Mouse (Mus musculus): Measurements from ENCODE around the gene Prkag3. TPM values are rescaled to one million over a fixed set of nuclear protein-coding genes. Genes with fewer than 3 reads are reported as not detected.

Gene Prkag3
- polyA plus RNA-seq, 1 experiment from 2014 or later, result 0.04 TPM

DNA sequence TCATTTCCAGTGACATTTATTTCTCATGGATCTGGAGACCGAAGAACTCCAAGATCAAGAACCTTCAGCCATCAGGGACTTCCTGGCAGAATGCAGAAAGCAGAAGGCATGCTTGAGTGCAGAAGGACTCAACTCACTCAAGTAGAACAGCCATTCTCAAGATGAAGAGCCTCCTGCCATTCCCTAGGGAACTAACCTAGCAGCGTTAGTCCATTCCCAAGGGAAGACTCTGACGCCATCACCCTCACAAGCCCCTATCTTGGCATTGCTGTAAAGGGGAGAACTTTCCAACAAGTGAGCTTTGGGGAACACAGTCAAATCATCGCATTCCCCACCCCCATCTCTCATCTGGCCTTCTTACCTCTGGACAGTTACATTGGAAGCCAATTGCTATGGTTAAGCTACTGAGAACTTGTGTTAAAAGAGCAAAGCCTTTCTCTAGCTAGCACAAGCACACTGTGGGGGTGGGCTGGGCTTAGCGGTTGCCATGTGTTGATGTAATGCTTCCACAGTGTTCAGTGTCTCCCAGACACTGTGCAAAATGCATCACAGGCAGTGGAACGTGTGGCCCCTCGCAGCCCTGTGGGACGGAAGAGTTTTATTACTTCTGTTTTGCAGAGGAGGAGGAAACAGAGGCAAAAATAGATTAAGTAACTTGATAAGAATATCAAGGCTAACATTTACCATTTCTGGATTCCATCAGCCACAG lies 4.4 kb upstream of the Prkag3 start:
- Histone ChIP-seq H3K4me3 (ENCODE audit: low read depth, low read length) (no peak overlapping the region), H3K4me2 (ENCODE audit: low read depth, low read length) (no peak overlapping the region), H3K27me3 (ENCODE audit: insufficient read depth, low read length) (no peaks in the 10 kb centered on the region), H3K36me3 (replicated peaks; ENCODE audit: insufficient read depth, low read length) (no peaks in the 10 kb centered on the region), H3K9ac (replicated peaks) (no peak overlapping the region), H3K4me1 (ENCODE audit: insufficient read depth) (peaks cover 7% of the 10 kb centered on the region), H3K27ac (ENCODE audit: low read depth) (no peak overlapping the region), H3K9me3 (ENCODE audit: low read length) (no peaks in the 10 kb centered on the region)
- DNase-seq, result no peak
- TF ChIP-seq CTCF (IDR thresholded peaks at IDR 0.05; ENCODE audit: low read depth), result no peak
- whole genome bisulfite sequencing (ENCODE audit: insufficient replicate concordance), result 60% methylated on average over 8 of the region's 8 CpGs
- ATAC-seq, result no peak

DNA sequence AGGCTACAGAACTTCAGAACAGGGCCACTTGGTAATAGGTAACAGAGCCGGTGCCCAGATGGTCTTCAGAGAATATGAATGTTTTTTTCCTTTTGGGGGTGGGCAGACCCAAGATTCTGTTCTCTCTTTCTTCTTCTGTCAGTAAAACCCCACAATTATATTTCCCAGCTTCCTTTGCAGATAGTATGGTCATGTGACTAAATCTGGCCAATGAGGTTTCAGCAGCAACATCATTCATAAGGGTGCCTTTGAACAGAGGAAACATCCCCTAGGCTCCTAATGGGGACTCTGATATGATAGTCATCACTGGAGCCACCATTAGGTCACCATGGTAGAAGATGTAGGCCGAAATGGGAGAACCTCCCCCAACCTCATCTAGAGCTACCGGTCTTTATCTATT lies 3.8 kb upstream of the Prkag3 start:
- Histone ChIP-seq H3K27me3 (ENCODE audit: insufficient read depth, low read length) (no peaks in the 10 kb centered on the region), H3K36me3 (replicated peaks; ENCODE audit: insufficient read depth, low read length) (no peaks in the 10 kb centered on the region), H3K27ac (ENCODE audit: low read depth) (no peak overlapping the region), H3K4me1 (ENCODE audit: insufficient read depth) (peaks cover 7% of the 10 kb centered on the region), H3K9ac (replicated peaks) (no peak overlapping the region), H3K4me3 (ENCODE audit: low read depth, low read length) (no peak overlapping the region), H3K4me2 (ENCODE audit: low read depth, low read length) (no peak overlapping the region), H3K9me3 (ENCODE audit: low read length) (no peaks in the 10 kb centered on the region)
- DNase-seq (no peak), ATAC-seq (no peak)
- WGBS (ENCODE audit: insufficient replicate concordance), result 85% methylated on average over 3 of the region's 3 CpGs
- no peak for TF ChIP-seq CTCF (IDR thresholded peaks at IDR 0.05; ENCODE audit: low read depth)
- TF ChIP-seq EP300 (IDR thresholded peaks at IDR 0.05; ENCODE audit: low read depth), result no peak

GRCm38 (mm10) chr1:74752150-74752549 lies 3.1 kb upstream of the Prkag3 start:
- TF ChIP-seq EP300 (IDR thresholded peaks at IDR 0.05; ENCODE audit: low read depth), result no peak
- TF ChIP-seq CTCF (IDR thresholded peaks at IDR 0.05; ENCODE audit: low read depth), result no peak
- H3K27me3 ChIP-seq (ENCODE audit: insufficient read depth, low read length), result no peaks in the 10 kb centered on the region
- H3K27ac ChIP-seq (ENCODE audit: low read depth), result no peak overlapping the region
- H3K9me3 ChIP-seq (ENCODE audit: low read length), result no peaks in the 10 kb centered on the region
- no peak for DNase-seq
- no peak overlapping the region for H3K4me3 ChIP-seq (ENCODE audit: low read depth, low read length)
- H3K36me3 ChIP-seq (replicated peaks; ENCODE audit: insufficient read depth, low read length), result no peaks in the 10 kb centered on the region
- no peak overlapping the region for H3K4me2 ChIP-seq (ENCODE audit: low read depth, low read length)
- H3K9ac ChIP-seq (replicated peaks), result no peak overlapping the region
- H3K4me1 ChIP-seq (ENCODE audit: insufficient read depth), result peaks cover 7% of the 10 kb centered on the region
- no peak for ATAC-seq
- WGBS (ENCODE audit: insufficient replicate concordance), result 79% methylated on average over 8 of the region's 8 CpGs

DNA sequence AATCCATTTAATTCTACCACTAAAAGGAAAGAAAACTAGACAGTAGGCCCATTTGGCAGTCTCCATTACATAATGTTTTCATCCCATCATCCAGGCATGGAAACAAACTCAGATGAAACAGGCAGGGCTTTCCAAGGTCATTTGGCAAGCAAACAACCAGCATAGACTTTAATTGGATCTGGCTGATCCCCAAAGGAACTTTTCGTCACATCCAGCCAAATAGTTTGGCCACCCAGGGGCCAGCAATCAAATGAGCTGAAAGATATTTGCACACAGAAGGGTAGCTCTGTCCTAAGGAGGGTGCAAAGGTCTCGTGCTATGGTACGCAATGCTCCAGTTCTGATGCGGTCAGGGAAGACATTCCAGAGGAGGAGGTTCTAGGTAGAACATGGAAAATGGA lies 1.7 kb upstream of the Prkag3 start:
- Histone ChIP-seq H3K9me3 (ENCODE audit: low read length) (no peaks in the 10 kb centered on the region), H3K36me3 (replicated peaks; ENCODE audit: insufficient read depth, low read length) (no peaks in the 10 kb centered on the region), H3K4me3 (ENCODE audit: low read depth, low read length) (no peak overlapping the region), H3K9ac (replicated peaks) (no peak overlapping the region), H3K27me3 (ENCODE audit: insufficient read depth, low read length) (no peaks in the 10 kb centered on the region), H3K4me2 (ENCODE audit: low read depth, low read length) (no peak overlapping the region), H3K27ac (ENCODE audit: low read depth) (no peak overlapping the region), H3K4me1 (ENCODE audit: insufficient read depth) (peaks cover 7% of the 10 kb centered on the region)
- 59% methylated on average over 4 of the region's 4 CpGs for WGBS (ENCODE audit: insufficient replicate concordance)
- DNase-seq, result peak; percentile 46
- TF ChIP-seq EP300 (IDR thresholded peaks at IDR 0.05; ENCODE audit: low read depth), result peak; percentile 51; the same call in 1 of the 2 replicates
- no peak for TF ChIP-seq CTCF (IDR thresholded peaks at IDR 0.05; ENCODE audit: low read depth)
- ATAC-seq, result peak; percentile 80

DNA sequence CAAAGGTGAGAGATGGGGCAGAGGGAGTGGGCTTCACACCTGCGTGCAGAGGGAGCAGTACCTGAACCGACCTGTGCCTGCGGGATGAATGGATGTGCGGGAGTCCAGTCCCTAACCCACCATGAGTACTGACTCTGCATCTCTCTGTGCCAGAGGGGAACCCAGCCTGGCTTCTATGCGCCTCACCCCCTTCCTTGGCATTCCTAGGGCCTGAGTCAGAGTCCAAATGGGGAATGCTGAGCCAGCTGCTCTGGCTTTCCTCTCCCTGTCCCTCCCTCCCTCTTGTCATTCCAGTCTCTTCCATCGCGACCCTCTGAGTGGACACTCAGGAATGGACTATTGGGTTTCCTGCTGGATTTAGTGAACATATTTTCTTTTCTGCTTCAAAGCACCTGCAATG lies 280 bp upstream of the Prkag3 start:
- Histone ChIP-seq H3K4me2 (ENCODE audit: low read depth, low read length) (0 out of 2 replicates have a peak overlapping the region, but pooled peaks have one; percentile 68), H3K36me3 (replicated peaks; ENCODE audit: insufficient read depth, low read length) (no peaks in the 10 kb centered on the region), H3K27me3 (ENCODE audit: insufficient read depth, low read length) (no peaks in the 10 kb centered on the region), H3K27ac (ENCODE audit: low read depth) (no peak overlapping the region), H3K4me1 (ENCODE audit: insufficient read depth) (peaks cover 7% of the 10 kb centered on the region), H3K9ac (replicated peaks) (no peak overlapping the region), H3K4me3 (ENCODE audit: low read depth, low read length) (no peak overlapping the region), H3K9me3 (ENCODE audit: low read length) (no peaks in the 10 kb centered on the region)
- TF ChIP-seq EP300 (IDR thresholded peaks at IDR 0.05; ENCODE audit: low read depth) (no peak), CTCF (IDR thresholded peaks at IDR 0.05; ENCODE audit: low read depth) (no peak)
- ATAC-seq (no peak), DNase-seq (no peak)
- 57% methylated on average over 7 of the region's 7 CpGs for WGBS (ENCODE audit: insufficient replicate concordance)

DNA sequence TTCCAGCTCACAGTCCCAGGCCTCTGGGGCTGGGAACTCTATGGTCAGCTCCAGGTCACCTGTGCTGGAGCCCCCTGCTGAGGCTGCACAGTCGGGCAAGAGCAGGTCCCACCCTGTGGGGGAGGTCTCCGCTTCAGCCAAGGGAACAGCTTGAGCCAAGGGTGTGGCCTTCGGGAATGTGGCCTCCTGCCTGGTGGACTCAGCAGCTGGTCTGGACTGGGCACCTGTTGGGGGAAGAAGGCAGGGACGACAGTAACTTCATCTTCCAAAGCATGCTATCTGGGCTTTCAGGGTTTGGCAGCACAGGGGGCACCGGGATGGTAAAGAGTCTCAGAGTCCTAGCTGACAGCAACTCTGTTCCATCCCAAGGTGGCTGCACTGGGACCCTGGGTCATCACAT lies 1.7 kb downstream of the Prkag3 start:
- no peak for ATAC-seq
- no peak overlapping the region for H3K27ac ChIP-seq (ENCODE audit: low read depth)
- peaks cover 7% of the 10 kb centered on the region for H3K4me1 ChIP-seq (ENCODE audit: insufficient read depth)
- H3K9me3 ChIP-seq (ENCODE audit: low read length), result no peaks in the 10 kb centered on the region
- H3K4me3 ChIP-seq (ENCODE audit: low read depth, low read length), result no peak overlapping the region
- H3K4me2 ChIP-seq (ENCODE audit: low read depth, low read length), result no peak overlapping the region
- TF ChIP-seq CTCF (IDR thresholded peaks at IDR 0.05; ENCODE audit: low read depth) (no peak), EP300 (IDR thresholded peaks at IDR 0.05; ENCODE audit: low read depth) (no peak)
- no peaks in the 10 kb centered on the region for H3K27me3 ChIP-seq (ENCODE audit: insufficient read depth, low read length)
- no peak overlapping the region for H3K9ac ChIP-seq (replicated peaks)
- 60% methylated on average over 5 of the region's 5 CpGs for WGBS (ENCODE audit: insufficient replicate concordance)
- H3K36me3 ChIP-seq (replicated peaks; ENCODE audit: insufficient read depth, low read length), result no peaks in the 10 kb centered on the region
- no peak for DNase-seq

All from liver, postnatal 0 days (tissue).